Mouse (Mus musculus): ENCODE data around the gene Cdkn2c.

Gene Cdkn2c

GRCm38 (mm10) chr4:109630215-109630614 is 36.8 kb downstream of the Cdkn2c start:
- H3K4me3 ChIP-seq (replicated peaks; ENCODE audit: low read length), result no peak overlapping the region
- H3K9me3 ChIP-seq (ENCODE audit: low read length), result no peaks in the 10 kb centered on the region
- no peaks in the 10 kb centered on the region for H3K27me3 ChIP-seq (ENCODE audit: insufficient read depth, low read length)
- no peaks in the 10 kb centered on the region for H3K36me3 ChIP-seq (ENCODE audit: insufficient read depth, low read length)
- TF ChIP-seq NANOG (IDR thresholded peaks at IDR 0.05; ENCODE audit: borderline replicate concordance, low read length) (no peak), CTCF (conservative IDR thresholded peaks at IDR 0.05; ENCODE audit: low read length) (no peak), POU5F1 (IDR thresholded peaks at IDR 0.05; ENCODE audit: borderline replicate concordance, low read length) (no peak)
- H3K4me1 ChIP-seq (replicated peaks; ENCODE audit: low read depth, low read length), result no peaks in the 10 kb centered on the region

- Histone ChIP-seq H3K4me3 (replicated peaks; ENCODE audit: low read length) (no peak overlapping the region), H3K36me3 (ENCODE audit: insufficient read depth, low read length) (no peaks in the 10 kb centered on the region), H3K4me1 (replicated peaks; ENCODE audit: low read depth, low read length) (no peaks in the 10 kb centered on the region), H3K27me3 (ENCODE audit: insufficient read depth, low read length) (peaks cover 3% of the 10 kb centered on the region; the same call in 1 of the 2 replicates), H3K9me3 (ENCODE audit: low read length) (no peaks in the 10 kb centered on the region; the same call in 1 of the 2 replicates)
- no peak for TF ChIP-seq NANOG (IDR thresholded peaks at IDR 0.05; ENCODE audit: borderline replicate concordance, low read length)
- TF ChIP-seq CTCF (conservative IDR thresholded peaks at IDR 0.05; ENCODE audit: low read length), result no peak
- no peak for TF ChIP-seq POU5F1 (IDR thresholded peaks at IDR 0.05; ENCODE audit: borderline replicate concordance, low read length)
These were observed 54.4 kb downstream of the Cdkn2c start for GRCm38 (mm10) chr4:109612596-109612995.
